Mouse (Mus musculus): ENCODE results near the gene Sez6l. TPM values are rescaled to one million over a fixed set of nuclear protein-coding genes. Genes with fewer than 3 reads are reported as not detected.

Sez6l gene
- polyA plus RNA-seq, 1 experiment: 105 TPM

DNA sequence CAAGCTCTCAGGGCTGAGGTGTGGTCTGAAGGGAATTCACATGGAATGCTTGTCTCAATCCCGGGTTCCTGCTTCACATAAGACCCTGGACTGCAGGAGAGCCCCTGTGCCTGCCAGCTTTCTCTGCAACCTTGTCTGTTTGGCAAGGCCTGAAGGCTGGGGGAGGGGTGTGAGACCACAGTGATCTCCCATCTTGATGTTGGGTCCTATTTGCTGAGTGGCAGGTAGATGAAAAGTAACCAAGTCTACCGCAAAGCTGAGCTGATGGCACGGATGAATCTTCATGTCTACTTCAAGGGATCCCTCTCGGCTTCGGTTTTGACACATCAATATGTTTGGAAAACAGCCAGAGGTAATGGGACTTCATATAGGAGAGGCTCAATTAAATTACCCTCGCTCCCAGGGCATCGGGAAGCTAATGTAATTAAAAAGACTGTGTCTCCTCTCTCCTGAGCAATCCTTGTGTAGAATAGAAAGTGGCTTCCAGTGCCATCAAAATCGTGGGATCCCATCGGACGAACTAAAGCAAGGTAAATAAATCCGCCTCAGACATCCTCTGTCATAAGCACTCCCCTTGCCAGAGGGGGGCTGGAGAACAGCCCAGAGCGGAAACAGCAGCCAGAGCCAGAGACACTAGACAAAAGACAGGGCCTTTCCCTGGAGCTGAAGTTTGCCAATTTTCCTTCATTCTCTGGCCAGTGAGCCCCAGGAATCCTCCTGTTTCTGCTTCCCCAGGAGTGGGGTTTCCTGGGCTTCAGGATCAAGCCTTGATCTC lies 28.0 kb downstream of the Sez6l start:
- no peak overlapping the region for H3K4me3 ChIP-seq (ENCODE audit: insufficient read depth, low read length)
- TF ChIP-seq CTCF (IDR thresholded peaks at IDR 0.05; ENCODE audit: extremely low read depth, insufficient read depth, low read length) (no peak), POLR2A (IDR thresholded peaks at IDR 0.05; ENCODE audit: extremely low read depth, insufficient read depth, low read length) (no peak)
- peaks cover 22% of the 10 kb centered on the region for H3K4me1 ChIP-seq (ENCODE audit: control insufficient read depth, insufficient read depth, low read length)
- 0 out of 2 replicates have a peak overlapping the region, but pooled peaks have one; percentile 39 for H3K27ac ChIP-seq (ENCODE audit: insufficient read depth, low read length)

GRCm38 (mm10) chr5:112546771-112547170 lies 30.2 kb downstream of the Sez6l start:
- TF ChIP-seq POLR2A (IDR thresholded peaks at IDR 0.05; ENCODE audit: extremely low read depth, insufficient read depth, low read length) (no peak), CTCF (IDR thresholded peaks at IDR 0.05; ENCODE audit: extremely low read depth, insufficient read depth, low read length) (no peak)
- no peak overlapping the region for H3K27ac ChIP-seq (ENCODE audit: insufficient read depth, low read length)
- H3K4me1 ChIP-seq (ENCODE audit: control insufficient read depth, insufficient read depth, low read length): peaks cover 26% of the 10 kb centered on the region
- H3K4me3 ChIP-seq (ENCODE audit: insufficient read depth, low read length): no peak overlapping the region

GRCm38 (mm10) chr5:112538295-112538694 lies 38.7 kb downstream of the Sez6l start:
- TF ChIP-seq POLR2A (IDR thresholded peaks at IDR 0.05; ENCODE audit: extremely low read depth, insufficient read depth, low read length) (no peak), CTCF (IDR thresholded peaks at IDR 0.05; ENCODE audit: extremely low read depth, insufficient read depth, low read length) (no peak)
- H3K4me3 ChIP-seq (ENCODE audit: insufficient read depth, low read length): no peak overlapping the region
- no peak overlapping the region for H3K27ac ChIP-seq (ENCODE audit: insufficient read depth, low read length)
- H3K4me1 ChIP-seq (ENCODE audit: control insufficient read depth, insufficient read depth, low read length): peaks cover 16% of the 10 kb centered on the region

DNA sequence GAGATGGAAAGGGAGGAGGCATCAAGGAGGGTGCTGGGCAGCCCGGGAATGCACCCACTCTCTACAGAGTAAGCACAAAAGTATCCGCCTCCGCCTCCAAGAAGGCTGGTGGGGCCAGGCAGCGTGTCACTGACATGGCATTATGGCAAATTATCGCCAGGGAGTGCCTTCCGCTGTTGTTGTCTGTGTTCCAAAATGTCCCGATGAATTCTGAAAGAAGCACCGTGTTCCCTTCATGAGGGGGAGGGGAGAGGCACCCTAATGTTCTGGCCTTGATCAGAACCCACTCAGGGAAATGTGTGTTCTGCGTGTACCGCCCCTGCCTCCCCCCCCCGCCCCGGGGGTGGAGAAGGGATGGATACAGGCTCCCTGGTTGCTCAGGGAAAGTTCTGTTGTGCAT lies 41.1 kb downstream of the Sez6l start:
- H3K27ac ChIP-seq (ENCODE audit: insufficient read depth, low read length): no peak overlapping the region
- TF ChIP-seq CTCF (IDR thresholded peaks at IDR 0.05; ENCODE audit: extremely low read depth, insufficient read depth, low read length): no peak
- TF ChIP-seq POLR2A (IDR thresholded peaks at IDR 0.05; ENCODE audit: extremely low read depth, insufficient read depth, low read length): no peak
- H3K4me1 ChIP-seq (ENCODE audit: control insufficient read depth, insufficient read depth, low read length): peaks cover 15% of the 10 kb centered on the region
- no peak overlapping the region for H3K4me3 ChIP-seq (ENCODE audit: insufficient read depth, low read length)

GRCm38 (mm10) chr5:112534146-112534545 lies 42.8 kb downstream of the Sez6l start:
- Histone ChIP-seq H3K4me1 (ENCODE audit: control insufficient read depth, insufficient read depth, low read length) (peaks cover 15% of the 10 kb centered on the region), H3K27ac (ENCODE audit: insufficient read depth, low read length) (no peak overlapping the region), H3K4me3 (ENCODE audit: insufficient read depth, low read length) (no peak overlapping the region)
- TF ChIP-seq POLR2A (IDR thresholded peaks at IDR 0.05; ENCODE audit: extremely low read depth, insufficient read depth, low read length) (no peak), CTCF (IDR thresholded peaks at IDR 0.05; ENCODE audit: extremely low read depth, insufficient read depth, low read length) (no peak)

GRCm38 (mm10) chr5:112533312-112534075 lies 43.5 kb downstream of the Sez6l start:
- H3K27ac ChIP-seq (ENCODE audit: insufficient read depth, low read length): no peak overlapping the region
- H3K4me1 ChIP-seq (ENCODE audit: control insufficient read depth, insufficient read depth, low read length): peaks cover 14% of the 10 kb centered on the region

DNA sequence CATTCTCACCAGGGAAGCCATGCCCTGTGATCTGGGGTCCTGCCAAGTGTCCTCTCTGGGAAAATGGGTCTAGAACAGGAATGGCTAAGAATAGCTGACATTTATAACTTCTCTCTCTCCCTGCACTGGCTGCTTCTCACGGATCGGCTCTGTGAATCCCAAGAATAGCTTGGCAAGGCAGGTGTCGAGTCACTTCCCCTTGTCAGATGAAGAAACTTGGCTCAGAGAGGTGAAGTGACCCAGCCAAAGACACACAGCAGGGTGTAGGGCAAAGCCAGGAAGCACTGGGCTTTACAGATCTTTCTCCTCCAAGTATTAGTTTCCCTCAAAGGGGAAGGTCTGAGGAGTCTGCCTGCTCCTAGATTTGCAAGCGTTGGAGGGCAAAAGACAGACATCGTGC lies 44.1 kb downstream of the Sez6l start:
- no peak for TF ChIP-seq POLR2A (IDR thresholded peaks at IDR 0.05; ENCODE audit: extremely low read depth, insufficient read depth, low read length)
- TF ChIP-seq CTCF (IDR thresholded peaks at IDR 0.05; ENCODE audit: extremely low read depth, insufficient read depth, low read length): no peak
- H3K4me3 ChIP-seq (ENCODE audit: insufficient read depth, low read length): no peak overlapping the region
- peaks cover 14% of the 10 kb centered on the region for H3K4me1 ChIP-seq (ENCODE audit: control insufficient read depth, insufficient read depth, low read length)
- H3K27ac ChIP-seq (ENCODE audit: insufficient read depth, low read length): no peak overlapping the region

More at GRCm38 (mm10) chr5:112533312-112534075, 43.5 kb downstream of the Sez6l start:
- H3K4me3 ChIP-seq (ENCODE audit: insufficient read depth, low read length): no peak overlapping the region
- TF ChIP-seq POLR2A (IDR thresholded peaks at IDR 0.05; ENCODE audit: extremely low read depth, insufficient read depth, low read length) (no peak), CTCF (IDR thresholded peaks at IDR 0.05; ENCODE audit: extremely low read depth, insufficient read depth, low read length) (no peak)

DNA sequence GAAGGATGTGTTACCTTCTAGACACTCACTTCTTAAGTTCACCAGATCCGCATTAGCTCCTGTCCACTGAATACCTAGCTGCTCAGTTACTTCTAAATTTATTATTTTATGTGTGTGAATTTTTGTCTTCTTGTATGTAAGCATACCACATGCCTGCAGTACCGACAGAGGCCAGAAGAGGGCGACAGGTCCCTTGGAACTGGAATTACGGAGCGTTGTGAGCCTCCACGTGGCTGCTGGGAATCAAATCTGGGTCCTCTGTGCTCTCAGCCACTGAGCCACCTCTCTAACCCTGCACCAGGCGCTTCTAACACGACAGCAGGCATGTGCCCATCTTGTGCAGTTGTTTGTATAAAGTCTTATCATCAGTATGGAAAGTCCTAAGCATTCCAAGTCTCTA lies 44.8 kb downstream of the Sez6l start:
- H3K27ac ChIP-seq (ENCODE audit: insufficient read depth, low read length): no peak overlapping the region
- TF ChIP-seq POLR2A (IDR thresholded peaks at IDR 0.05; ENCODE audit: extremely low read depth, insufficient read depth, low read length): no peak
- TF ChIP-seq CTCF (IDR thresholded peaks at IDR 0.05; ENCODE audit: extremely low read depth, insufficient read depth, low read length): peak; percentile 42
- H3K4me1 ChIP-seq (ENCODE audit: control insufficient read depth, insufficient read depth, low read length): peaks cover 14% of the 10 kb centered on the region
- H3K4me3 ChIP-seq (ENCODE audit: insufficient read depth, low read length): no peak overlapping the region

DNA sequence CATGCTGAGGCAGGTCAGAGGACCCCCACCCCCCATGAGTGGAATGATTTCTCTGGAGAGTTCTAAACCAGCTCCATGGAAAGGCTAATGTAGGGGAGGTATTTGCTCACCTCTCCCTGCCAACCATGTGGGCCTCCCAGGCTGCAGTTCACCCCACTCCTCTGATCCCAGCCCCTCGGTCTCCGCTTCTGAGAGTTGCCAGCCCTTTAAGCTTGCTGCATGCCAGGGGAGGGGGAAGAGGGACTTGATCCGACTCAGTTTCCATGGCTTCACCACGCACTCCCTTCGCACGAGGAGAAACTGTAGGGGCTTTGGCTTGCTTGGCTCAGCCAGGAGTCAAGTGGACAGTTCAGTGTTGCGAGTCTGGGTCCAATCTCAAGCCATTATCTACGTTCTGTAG lies 45.9 kb downstream of the Sez6l start:
- H3K4me3 ChIP-seq (ENCODE audit: insufficient read depth, low read length): no peak overlapping the region
- TF ChIP-seq POLR2A (IDR thresholded peaks at IDR 0.05; ENCODE audit: extremely low read depth, insufficient read depth, low read length): no peak
- no peak for TF ChIP-seq CTCF (IDR thresholded peaks at IDR 0.05; ENCODE audit: extremely low read depth, insufficient read depth, low read length)
- H3K27ac ChIP-seq (ENCODE audit: insufficient read depth, low read length): no peak overlapping the region
- peaks cover 17% of the 10 kb centered on the region for H3K4me1 ChIP-seq (ENCODE audit: control insufficient read depth, insufficient read depth, low read length)
